Mouse (Mus musculus) bone marrow, adult 2 months (tissue): ENCODE results near the gene Srp72. TPM values are rescaled to one million over a fixed set of nuclear protein-coding genes. Genes with fewer than 3 reads are reported as not detected.
A peak's percentile ranks its signal among the peaks of the same experiment; 100 is the strongest.

ENCODE experiments used
- H3K27ac ChIP-seq: fragments of 200-500 bp; 2 replicates; pipeline ENCODE4 v1.5.1; 2012; ENCODE audit warnings: low read depth, mild to moderate bottlenecking, control low read depth, inconsistent platforms, low read length; ENCODE audit not compliant: control insufficient read depth, poor library complexity, insufficient read depth
- H3K4me1 ChIP-seq: fragments of 200-500 bp; 2 replicates; pipeline ENCODE4 v1.6.1; 2011; ENCODE audit warnings: low read length; ENCODE audit not compliant: control insufficient read depth, insufficient read depth
- H3K4me3 ChIP-seq: fragments of 200-500 bp; replicated peaks from 2 replicates; pipeline ENCODE3; 2011; ENCODE audit warnings: mild to moderate bottlenecking, low read depth, low read length, control low read depth; ENCODE audit not compliant: control insufficient read depth
- CTCF ChIP-seq: fragments of 200-500 bp; IDR thresholded peaks from 2 replicates; pipeline ENCODE4 v1.5.1; 2011; ENCODE audit warnings: low read length, control low read depth; ENCODE audit not compliant: control insufficient read depth, insufficient read depth
- POLR2A ChIP-seq: fragments of 200-500 bp; IDR thresholded peaks from 2 replicates; pipeline ENCODE4 v1.6.1; 2011; ENCODE audit warnings: low read depth, mild to moderate bottlenecking, control low read depth, low read length, borderline replicate concordance; ENCODE audit not compliant: control insufficient read depth
- WGBS: fragments of 180-500 bp; shearing (Covaris S2); methylation state at CpG from one replicate; pipeline ENCODE4 v1.1.7; 2018; 5-methylcytosine and 5-hydroxymethylcytosine counted together
- polyA plus RNA-seq: library from polyadenylated mRNA; stranded (reverse); fragments of >200 nt; gene quantifications from 2 replicates; pipeline ENCODE4 v1.2.4, GENCODE M21; 2011; ENCODE audit warnings: low replicate concordance; ENCODE audit not compliant: missing spikeins, insufficient read depth, insufficient read length

The Srp72 gene
- polyA plus RNA-seq, 1 experiment: 73.8 TPM

DNA sequence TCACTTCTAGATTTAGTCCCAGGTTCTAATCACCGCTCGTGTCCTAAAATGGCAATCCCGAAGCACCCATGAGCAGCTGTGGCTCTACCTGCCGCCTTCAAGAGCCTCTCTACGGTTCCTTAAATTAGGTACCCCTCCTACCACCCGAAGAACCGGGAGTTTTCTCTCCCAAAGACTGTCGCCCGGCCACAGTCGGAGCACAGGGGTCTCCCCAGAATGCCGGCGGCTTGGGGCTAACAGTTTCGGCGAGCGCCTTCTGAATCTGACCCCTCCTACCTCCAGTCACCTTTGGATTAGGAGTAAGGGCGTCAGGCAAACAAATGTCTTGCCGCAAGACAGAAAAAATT, 303 bp upstream of the Srp72 start:
- TF ChIP-seq CTCF (no peak), POLR2A (no peak)
- peak overlapping the region; percentile 96 for H3K4me3 ChIP-seq
- 2% methylated on average over 17 of the region's 17 CpGs for WGBS
- no peak overlapping the region for H3K27ac ChIP-seq
- H3K4me1 ChIP-seq: no peaks in the 10 kb centered on the region; the same call in 1 of the 2 replicates

- TF ChIP-seq POLR2A (no peak), CTCF (no peak)
- WGBS: 76% methylated on average over 8 of the region's 8 CpGs
- Histone ChIP-seq H3K4me1 (no peaks in the 10 kb centered on the region; the same call in 1 of the 2 replicates), H3K27ac (no peak overlapping the region), H3K4me3 (no peak overlapping the region)
These were observed 1.3 kb downstream of the Srp72 start for GRCm38 (mm10) chr5:76975736-76976135.

DNA sequence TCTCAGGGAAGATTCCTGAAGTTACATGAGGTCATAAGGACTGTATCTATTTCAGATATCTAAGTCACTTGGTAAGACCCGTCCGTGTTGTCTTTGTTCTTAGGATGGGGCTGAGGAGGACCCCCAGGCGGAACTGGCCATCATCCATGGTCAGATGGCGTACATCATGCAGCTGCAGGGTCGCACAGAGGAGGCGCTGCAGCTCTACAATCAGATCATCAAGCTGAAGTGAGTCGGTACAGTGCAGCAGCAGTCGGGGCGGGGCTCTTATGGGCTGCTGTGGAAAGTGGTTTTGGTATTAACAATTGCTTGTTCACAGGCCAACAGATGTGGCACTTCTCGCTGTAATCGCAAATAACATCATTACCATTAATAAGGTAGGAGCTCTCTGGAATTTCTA, 9.5 kb downstream of the Srp72 start:
- TF ChIP-seq CTCF: no peak
- TF ChIP-seq POLR2A: no peak
- no peak overlapping the region for H3K4me3 ChIP-seq
- no peaks in the 10 kb centered on the region for H3K4me1 ChIP-seq
- no peak overlapping the region for H3K27ac ChIP-seq
- 86% methylated on average over 11 of the region's 11 CpGs for WGBS

GRCm38 (mm10) chr5:76990789-76991188, 16.3 kb downstream of the Srp72 start:
- Histone ChIP-seq H3K4me1 (no peaks in the 10 kb centered on the region), H3K4me3 (no peak overlapping the region), H3K27ac (no peak overlapping the region)
- TF ChIP-seq POLR2A: no peak
- no peak for TF ChIP-seq CTCF
- 69% methylated on average over 3 of the region's 3 CpGs for WGBS

- Histone ChIP-seq H3K4me3 (no peak overlapping the region), H3K4me1 (no peaks in the 10 kb centered on the region), H3K27ac (no peak overlapping the region)
- TF ChIP-seq POLR2A: no peak
- TF ChIP-seq CTCF: no peak
- 68% methylated on average over 5 of the region's 5 CpGs for WGBS
These were observed 18.8 kb downstream of the Srp72 start for GRCm38 (mm10) chr5:76993174-76993814.

GRCm38 (mm10) chr5:76998416-76998815, 23.9 kb downstream of the Srp72 start:
- Histone ChIP-seq H3K4me3 (no peak overlapping the region), H3K4me1 (no peaks in the 10 kb centered on the region), H3K27ac (no peak overlapping the region)
- TF ChIP-seq POLR2A (no peak), CTCF (no peak)
- WGBS: 68% methylated on average over 5 of the region's 5 CpGs

DNA sequence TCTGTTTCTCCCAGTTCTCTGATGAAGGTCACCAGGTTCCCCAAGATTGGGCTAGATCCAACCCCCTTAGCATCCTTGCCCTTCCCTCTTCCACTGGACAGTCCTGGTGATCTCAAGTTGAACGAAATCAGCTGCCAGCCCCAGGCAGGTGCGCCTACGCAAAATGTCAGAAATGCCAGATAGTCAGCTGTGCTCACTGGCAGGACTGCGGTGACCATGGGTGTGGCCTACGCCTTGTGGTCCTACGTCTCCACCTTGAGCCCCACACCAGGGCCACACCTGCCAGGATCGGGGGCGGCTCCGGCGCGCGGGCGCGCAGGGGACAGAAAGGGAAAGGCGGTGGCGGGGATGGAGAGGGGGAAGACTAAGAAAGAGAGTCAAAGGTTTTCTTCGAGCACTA, 26.7 kb downstream of the Srp72 start:
- WGBS: 93% methylated on average over 17 of the region's 17 CpGs
- TF ChIP-seq POLR2A (no peak), CTCF (no peak)
- Histone ChIP-seq H3K4me3 (no peak overlapping the region), H3K27ac (no peak overlapping the region), H3K4me1 (peaks cover 2% of the 10 kb centered on the region)

DNA sequence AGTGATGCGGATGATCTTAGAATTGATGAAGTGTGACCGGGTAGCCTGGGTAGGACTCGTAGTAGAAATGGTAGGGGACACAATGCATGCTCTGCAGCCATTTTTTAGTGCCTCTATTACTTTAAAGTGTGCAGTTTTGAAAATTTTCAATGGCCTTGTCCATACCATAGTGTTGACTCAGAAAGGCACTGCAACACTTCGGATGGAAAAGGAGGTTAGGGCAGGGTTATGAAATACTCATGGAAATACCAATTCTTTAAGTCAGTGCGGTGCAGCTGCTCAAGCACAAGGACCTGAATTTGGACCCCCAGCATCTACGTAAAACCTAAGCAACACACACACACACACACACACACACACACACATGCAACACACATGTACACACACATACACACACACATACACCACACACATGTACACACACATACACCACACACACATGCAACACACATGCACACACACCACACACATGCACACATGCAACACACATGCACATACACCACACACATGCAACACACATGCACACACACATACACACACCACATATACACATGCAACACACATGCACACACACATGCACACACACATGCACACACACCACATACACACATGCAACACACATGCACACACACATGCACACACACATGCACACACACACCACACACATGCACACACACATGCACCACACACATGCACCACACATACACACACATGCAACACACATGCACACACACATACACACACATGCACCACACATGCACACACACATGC, 29.8 kb downstream of the Srp72 start, which contains the start of gene Arl9:
Arl9 (plus strand) TSS at position 5 of the 771 bp plus-strand sequence.
- no peak within 1 kb of the TSS for H3K4me3 ChIP-seq
- no peak for TF ChIP-seq POLR2A
- TF ChIP-seq CTCF: no peak
- H3K4me1 ChIP-seq: peaks cover 2% of the 10 kb centered on the region
- WGBS: 90% methylated on average over 6 of the region's 6 CpGs
- no peak within 1 kb of the TSS for H3K27ac ChIP-seq

DNA sequence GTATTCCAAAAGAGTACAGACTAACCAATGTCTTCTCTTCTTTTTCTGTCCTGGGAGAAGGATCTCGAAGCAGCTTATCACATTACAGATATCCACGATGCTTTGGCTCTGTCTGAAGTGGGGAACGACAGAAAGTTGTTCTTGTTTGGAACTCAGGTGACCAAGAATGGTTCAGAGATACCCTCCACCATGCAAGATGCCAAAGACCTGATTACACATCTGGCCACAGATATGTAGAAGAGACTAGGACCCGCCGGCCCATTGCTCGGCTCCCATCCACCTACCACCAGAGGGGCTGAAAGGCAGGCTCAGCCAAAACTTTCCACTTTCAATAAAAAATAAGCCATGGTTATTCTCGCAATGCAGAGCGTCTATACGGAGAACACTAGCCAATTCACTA, 35.9 kb downstream of the Srp72 start:
- Histone ChIP-seq H3K4me1 (no peaks in the 10 kb centered on the region), H3K4me3 (no peak overlapping the region), H3K27ac (no peak overlapping the region)
- WGBS: 76% methylated on average over 9 of the region's 9 CpGs
- TF ChIP-seq POLR2A: no peak
